Mouse (Mus musculus) heart, adult 11 months (tissue): Measurements from ENCODE around the gene Rex2.
"Not testable (repeated sequence)": the region's sequence is repeated elsewhere in the genome, so short reads cannot be mapped to it uniquely, and the experiment has no call there.

Source experiments
- DNase-seq: peaks from one replicate; pipeline ENCODE4 v3.0.0; 2022

The Rex2 gene

GRCm38 (mm10) chr4:147021550-147021949 is at the start of gene Rex2:
Gene Rex2, plus strand, starts transcription at chr4:147021850.
- not testable (repeated sequence) for DNase-seq

- DNase-seq: peak; percentile 66
These were observed 45.1 kb upstream of the Rex2 start for GRCm38 (mm10) chr4:146976581-146976980.

GRCm38 (mm10) chr4:147018400-147018799 is 3.2 kb upstream of the Rex2 start:
- not testable (repeated sequence) for DNase-seq

GRCm38 (mm10) chr4:147026374-147026773 is 4.7 kb downstream of the Rex2 start:
- DNase-seq: peak; percentile 85

GRCm38 (mm10) chr4:147031308-147032036 is 9.8 kb downstream of the Rex2 start:
- peak; percentile 61 for DNase-seq

- DNase-seq: peak; percentile 86
These were observed 42.1 kb downstream of the Rex2 start for GRCm38 (mm10) chr4:147063768-147064167.

GRCm38 (mm10) chr4:147065861-147066260 is 44.2 kb downstream of the Rex2 start:
- peak; percentile 89 for DNase-seq

GRCm38 (mm10) chr4:147066380-147066779 is 44.7 kb downstream of the Rex2 start:
- peak; percentile 69 for DNase-seq

- peak; percentile 93 for DNase-seq
These were observed 74.0 kb downstream of the Rex2 start for GRCm38 (mm10) chr4:147095641-147096040.

- peak; percentile 86 for DNase-seq
These were observed 80.3 kb downstream of the Rex2 start for GRCm38 (mm10) chr4:147101666-147102626.

GRCm38 (mm10) chr4:147103814-147104213 is 82.2 kb downstream of the Rex2 start:
- DNase-seq: not testable (repeated sequence)
